Comparison of ENCODE assay signal across 19 mouse cellular contexts in the genomic region with DNA sequence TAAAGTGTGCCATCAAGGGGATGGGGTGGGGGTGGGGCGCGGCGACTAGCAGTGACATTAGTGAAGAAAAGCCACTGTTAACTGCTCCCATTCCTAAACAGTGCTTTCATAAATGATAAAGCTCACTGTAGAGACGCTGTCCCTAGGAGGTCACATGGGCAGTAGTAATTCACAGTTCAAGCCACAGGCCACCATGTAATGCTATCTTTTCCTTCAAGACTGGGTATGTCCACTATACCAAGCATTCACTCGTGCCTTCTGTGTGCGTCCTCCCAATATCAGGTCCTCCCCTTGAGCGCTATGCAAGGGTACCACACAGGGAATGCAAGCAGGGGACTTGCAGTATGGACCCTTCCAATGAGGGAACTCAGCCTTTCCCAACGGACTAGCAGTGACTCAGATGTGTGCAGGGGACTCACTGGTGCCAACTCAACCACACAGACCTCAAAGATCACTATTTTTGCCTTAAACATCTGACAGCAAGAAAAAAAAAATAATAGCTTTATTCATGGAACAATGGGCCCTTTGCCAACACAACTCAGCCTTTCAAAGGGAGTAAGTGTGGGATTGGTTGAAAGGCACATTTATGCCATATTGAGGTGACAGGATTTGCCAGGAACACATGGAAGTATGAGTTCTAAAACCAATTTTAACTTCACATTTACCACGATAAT. TPM values are rescaled to one million over a fixed set of nuclear protein-coding genes. Genes with fewer than 3 reads are reported as not detected.
DNase-seq lines count a peak whose midpoint lies in the region; ATAC-seq lines count a peak whose summit lies in the region.
"Had no signal": no experiment of that assay in that cellular context is flagged by ENCODE, and none has a peak within 500 bp of the region (broad histone marks: within the 10 kb centered on the region; RNA-seq: fewer than 3 reads in every experiment).

No protein-coding gene starts in this region.

- no peak overlapping the region for H3K9ac ChIP-seq in forebrain, embryonic 14.5 days (ENCODE audit: low read length)
- no peak overlapping the region for H3K9ac ChIP-seq in forebrain, embryonic 13.5 days
- no peak overlapping the region for H3K9ac ChIP-seq in midbrain, embryonic 13.5 days (replicated peaks)

- H3K4me1 ChIP-seq in forebrain, embryonic 14.5 days (ENCODE audit: control insufficient read depth, insufficient read depth, low read length): no peaks in the 10 kb centered on the region
- H3K4me1 ChIP-seq in forebrain, embryonic 13.5 days: no peaks in the 10 kb centered on the region
- H3K4me1 ChIP-seq in midbrain, embryonic 13.5 days (replicated peaks): no peaks in the 10 kb centered on the region

- no peak overlapping the region for H3K27ac ChIP-seq in forebrain, embryonic 14.5 days (ENCODE audit: low read depth, low read length)
- H3K27ac ChIP-seq in forebrain, embryonic 13.5 days: no peak overlapping the region
- no peak overlapping the region for H3K27ac ChIP-seq in midbrain, embryonic 13.5 days

- H3K4me2 ChIP-seq in forebrain, embryonic 14.5 days (ENCODE audit: low read length): no peak overlapping the region
- no peak overlapping the region for H3K4me2 ChIP-seq in forebrain, embryonic 13.5 days
- no peak overlapping the region for H3K4me2 ChIP-seq in midbrain, embryonic 13.5 days (replicated peaks)
- H3K4me2 ChIP-seq: heart, embryonic 11.5 days; liver, embryonic 11.5 days had no signal

- no peak overlapping the region for H3K4me3 ChIP-seq in forebrain, embryonic 14.5 days (ENCODE audit: low read depth, low read length)
- H3K4me3 ChIP-seq in forebrain, embryonic 13.5 days: no peak overlapping the region
- H3K4me3 ChIP-seq in midbrain, embryonic 13.5 days (replicated peaks): no peak overlapping the region

- 88% methylated on average over 9 of the region's 9 CpGs for WGBS in forebrain, embryonic 14.5 days
- WGBS in forebrain, embryonic 13.5 days: 90% methylated on average over 9 of the region's 9 CpGs
- WGBS in midbrain, embryonic 13.5 days: 92% methylated on average over 9 of the region's 9 CpGs

- H3K36me3 ChIP-seq in forebrain, embryonic 14.5 days (ENCODE audit: control insufficient read depth, insufficient read depth, low read length): no peaks in the 10 kb centered on the region
- no peaks in the 10 kb centered on the region for H3K36me3 ChIP-seq in forebrain, embryonic 13.5 days (ENCODE audit: poor library complexity, severe bottlenecking)
- no peaks in the 10 kb centered on the region for H3K36me3 ChIP-seq in midbrain, embryonic 13.5 days

- H3K27me3 ChIP-seq in forebrain, embryonic 14.5 days (replicated peaks; ENCODE audit: control insufficient read depth, insufficient read depth, low read length): no peaks in the 10 kb centered on the region
- H3K27me3 ChIP-seq in forebrain, embryonic 13.5 days: no peaks in the 10 kb centered on the region
- no peaks in the 10 kb centered on the region for H3K27me3 ChIP-seq in midbrain, embryonic 13.5 days

- no peaks in the 10 kb centered on the region for H3K9me3 ChIP-seq in forebrain, embryonic 14.5 days (replicated peaks; ENCODE audit: control insufficient read depth, low read length)
- H3K9me3 ChIP-seq in forebrain, embryonic 13.5 days (replicated peaks): no peaks in the 10 kb centered on the region
- H3K9me3 ChIP-seq in midbrain, embryonic 13.5 days: no peaks in the 10 kb centered on the region

- ATAC-seq in forebrain, embryonic 14.5 days: no peak
- no peak for ATAC-seq in forebrain, embryonic 13.5 days
- no peak for ATAC-seq in midbrain, embryonic 13.5 days
- ATAC-seq: activated CD4-positive, CD25-positive, alpha-beta regulatory T cell, adult 4 months had no signal

- peak; percentile 11 for DNase-seq in forebrain, embryonic 14.5 days (ENCODE audit: low spot score)
- peak; percentile 49 for DNase-seq in right cerebral cortex, adult 18-20 months
- no peak for DNase-seq in right cerebral cortex, postnatal 14 days
- peak; percentile 29 to 76 for DNase-seq in layer of hippocampus, adult 18-20 months (ENCODE audit: low spot score in 2 of 2)
- peak; percentile 66 for DNase-seq in telencephalon, adult 2 months (ENCODE audit: low read depth, low spot score)
- DNase-seq in cerebellum, postnatal 10 days: no peak
- DNase-seq: cerebellum, adult 8-10 months; embryo, embryonic 11 days; gastrocnemius, postnatal 10 days; heart, postnatal 4 days; midbrain, embryonic 14.5 days; spleen, adult 18-20 months; thymus, postnatal 36 days had no signal

RNA-seq across cellular contexts. Expression of a gene that starts 22.2 kb away (rescaled TPM):
- 6.3 and 6.9 TPM in 2 replicates for polyA plus RNA-seq in forebrain, embryonic 14.5 days (2014; fragmentation: Nextera tagmentation; extraction: Ambion mirVana)
- polyA plus RNA-seq in forebrain, embryonic 13.5 days (2015; fragmentation: Nextera tagmentation; extraction: Ambion mirVana): 3.9 TPM in 2 replicates
- total RNA-seq in layer of hippocampus, adult 18-20 months (2021): under 1 TPM; 0.15 to 0.20 TPM
- 7.3 and 9.2 TPM in 2 replicates for polyA plus RNA-seq in midbrain, embryonic 13.5 days (2015; fragmentation: Nextera tagmentation; extraction: Ambion mirVana)
- total RNA-seq: MEL had no signal

Comparison
In these comparisons a context has a peak if more than half of its experiments do, and no peak if none do; other contexts are left out.
1. DNase-seq: peak in forebrain, embryonic 14.5 days (single experiment), right cerebral cortex, adult 18-20 months (single experiment), layer of hippocampus, adult 18-20 months (2 of 2) and telencephalon, adult 2 months (single experiment); none in right cerebral cortex, postnatal 14 days (single experiment) and cerebellum, postnatal 10 days (0 of 2).